Mouse (Mus musculus) liver, adult 2 months (tissue): ENCODE data around the gene Wwc2.

Experiments
- CTCF ChIP-seq: fragments of 200-500 bp; IDR thresholded peaks from 2 replicates; pipeline ENCODE4 v1.5.1; 2011; ENCODE audit warnings: low read depth, low read length, control low read depth
- POLR2A ChIP-seq: fragments of 200-500 bp; IDR thresholded peaks from 2 replicates; pipeline ENCODE4 v1.6.1; 2011; ENCODE audit warnings: low read length, control low read depth; ENCODE audit not compliant: insufficient read depth; ENCODE audit errors: extremely low read depth

- no peak for TF ChIP-seq CTCF
- no peak for TF ChIP-seq POLR2A
Observed at GRCm38 (mm10) chr8:47845956-47846355, 144.8 kb downstream of the Wwc2 start.
